Mouse (Mus musculus) ES-E14 (cell line): ENCODE data around the gene Elob.

Experiments
- CHD2 ChIP-seq: IDR thresholded peaks from 2 replicates; pipeline ENCODE4 v1.6.1; 2014; ENCODE audit warnings: mild to moderate bottlenecking, low read depth, low read length, inconsistent platforms
- HCFC1 ChIP-seq: IDR thresholded peaks from 2 replicates; pipeline ENCODE4 v1.6.1; 2012; ENCODE audit warnings: low read length, inconsistent platforms, borderline replicate concordance; ENCODE audit not compliant: insufficient read depth
- MAFK ChIP-seq: IDR thresholded peaks from 2 replicates; pipeline ENCODE4 v1.6.1; 2014; ENCODE audit warnings: mild to moderate bottlenecking, low read depth, low read length, inconsistent platforms; ENCODE audit not compliant: insufficient read depth
- ZC3H11A ChIP-seq: IDR thresholded peaks from 2 replicates; pipeline ENCODE4 v1.6.1; 2012; ENCODE audit warnings: low read depth, mild to moderate bottlenecking, inconsistent platforms, low read length, borderline replicate concordance
- ZNF384 ChIP-seq: IDR thresholded peaks from 2 replicates; pipeline ENCODE4 v1.6.1; 2012; ENCODE audit warnings: low read depth, low read length, inconsistent platforms

DNA sequence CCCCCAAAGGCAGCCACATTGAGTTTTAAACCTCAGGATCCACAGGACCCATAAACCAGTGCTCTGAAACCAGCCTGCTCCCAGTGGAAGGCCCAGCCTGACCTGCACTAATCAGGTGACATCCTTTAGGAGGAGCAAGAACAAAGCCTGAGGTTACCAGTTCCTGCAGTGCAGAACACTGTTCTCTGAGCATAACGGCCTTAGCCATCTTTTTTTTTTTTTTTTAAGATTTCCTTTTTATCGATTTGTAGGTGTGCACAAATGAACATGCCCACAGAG lies 37.9 kb downstream of the Elob start:
- TF ChIP-seq CHD2 (no peak), ZC3H11A (no peak), MAFK (no peak), ZNF384 (no peak), HCFC1 (no peak)
